8 mouse cellular contexts compared by ENCODE assay signal in genomic region chr1:90289732-90290215, GRCm38 (mm10).
A peak's percentile ranks its signal among the peaks of the same experiment; 100 is the strongest.
DNase-seq lines count a peak whose midpoint lies in the region; ATAC-seq and TF ChIP-seq lines count a peak whose summit lies in the region.

No protein-coding gene starts in this region.

- 0 out of 2 replicates have a peak, but pooled peaks have one; percentile 21 for ATAC-seq in intestine, embryonic 15.5 days
- ATAC-seq in intestine, postnatal 0 days, result no peak
- ATAC-seq in forebrain, embryonic 12.5 days (ENCODE audit: low FRiP score), result peak; percentile 39
- ATAC-seq in hindbrain, embryonic 15.5 days (ENCODE audit: low FRiP score, low read depth), result peak; percentile 15; the same call in 1 of the 2 replicates
- ATAC-seq in midbrain, embryonic 15.5 days (replicated peaks), result peak; percentile 38

- no peak for TF ChIP-seq CTCF in intestine, postnatal 0 days (IDR thresholded peaks at IDR 0.05; ENCODE audit: low read depth)

- no peaks in the 10 kb centered on the region for H3K9me3 ChIP-seq in intestine, embryonic 15.5 days
- H3K9me3 ChIP-seq in intestine, postnatal 0 days (ENCODE audit: control insufficient read depth), result no peaks in the 10 kb centered on the region
- H3K9me3 ChIP-seq in forebrain, embryonic 12.5 days, result no peaks in the 10 kb centered on the region
- no peaks in the 10 kb centered on the region for H3K9me3 ChIP-seq in hindbrain, embryonic 15.5 days
- H3K9me3 ChIP-seq in midbrain, embryonic 15.5 days, result no peaks in the 10 kb centered on the region

- 47% methylated on average over 6 of the region's 6 CpGs for WGBS in intestine, embryonic 15.5 days
- WGBS in intestine, postnatal 0 days, result 39% methylated on average over 6 of the region's 6 CpGs
- 33% methylated on average over 6 of the region's 6 CpGs for WGBS in forebrain, embryonic 12.5 days
- WGBS in hindbrain, embryonic 15.5 days, result 14% methylated on average over 6 of the region's 6 CpGs
- WGBS in midbrain, embryonic 15.5 days, result 14% methylated on average over 6 of the region's 6 CpGs

- DNase-seq in cerebellum, postnatal 4 days (ENCODE audit: low spot score in 2 of 2), result no peak
- DNase-seq in gastrocnemius, postnatal 25 days, result no peak
- no peak for DNase-seq in ovary, postnatal 10 days (ENCODE audit: low spot score)

- no peaks in the 10 kb centered on the region for H3K36me3 ChIP-seq in intestine, embryonic 15.5 days
- H3K36me3 ChIP-seq in intestine, postnatal 0 days (ENCODE audit: control insufficient read depth, insufficient read depth), result no peaks in the 10 kb centered on the region
- no peaks in the 10 kb centered on the region for H3K36me3 ChIP-seq in forebrain, embryonic 12.5 days (replicated peaks)
- H3K36me3 ChIP-seq in hindbrain, embryonic 15.5 days, result no peaks in the 10 kb centered on the region
- no peaks in the 10 kb centered on the region for H3K36me3 ChIP-seq in midbrain, embryonic 15.5 days (replicated peaks)

- no peak overlapping the region for H3K4me3 ChIP-seq in intestine, embryonic 15.5 days (replicated peaks)
- no peak overlapping the region for H3K4me3 ChIP-seq in intestine, postnatal 0 days (ENCODE audit: low read depth, low read length)
- H3K4me3 ChIP-seq in forebrain, embryonic 12.5 days (replicated peaks), result no peak overlapping the region
- no peak overlapping the region for H3K4me3 ChIP-seq in hindbrain, embryonic 15.5 days
- H3K4me3 ChIP-seq in midbrain, embryonic 15.5 days, result no peak overlapping the region

- no peak overlapping the region for H3K27ac ChIP-seq in intestine, embryonic 15.5 days
- no peak overlapping the region for H3K27ac ChIP-seq in intestine, postnatal 0 days (ENCODE audit: low read depth, low read length)
- H3K27ac ChIP-seq in forebrain, embryonic 12.5 days, result peak overlapping the region; percentile 27
- H3K27ac ChIP-seq in hindbrain, embryonic 15.5 days (replicated peaks), result peak overlapping the region; percentile 66
- peak overlapping the region; percentile 65 for H3K27ac ChIP-seq in midbrain, embryonic 15.5 days

- H3K27me3 ChIP-seq in intestine, embryonic 15.5 days (replicated peaks), result no peaks in the 10 kb centered on the region
- no peaks in the 10 kb centered on the region for H3K27me3 ChIP-seq in intestine, postnatal 0 days (replicated peaks; ENCODE audit: control insufficient read depth, insufficient read depth, low read length)
- no peaks in the 10 kb centered on the region for H3K27me3 ChIP-seq in forebrain, embryonic 12.5 days
- H3K27me3 ChIP-seq in hindbrain, embryonic 15.5 days, result no peaks in the 10 kb centered on the region
- no peaks in the 10 kb centered on the region for H3K27me3 ChIP-seq in midbrain, embryonic 15.5 days (replicated peaks)

- H3K4me2 ChIP-seq in intestine, embryonic 15.5 days (replicated peaks), result no peak overlapping the region
- H3K4me2 ChIP-seq in intestine, postnatal 0 days (replicated peaks; ENCODE audit: low read depth), result no peak overlapping the region
- no peak overlapping the region for H3K4me2 ChIP-seq in forebrain, embryonic 12.5 days
- no peak overlapping the region for H3K4me2 ChIP-seq in hindbrain, embryonic 15.5 days
- no peak overlapping the region for H3K4me2 ChIP-seq in midbrain, embryonic 15.5 days

- no peak overlapping the region for H3K9ac ChIP-seq in intestine, embryonic 15.5 days
- H3K9ac ChIP-seq in intestine, postnatal 0 days (ENCODE audit: low read depth, low read length), result no peak overlapping the region
- no peak overlapping the region for H3K9ac ChIP-seq in forebrain, embryonic 12.5 days
- no peak overlapping the region for H3K9ac ChIP-seq in hindbrain, embryonic 15.5 days
- H3K9ac ChIP-seq in midbrain, embryonic 15.5 days, result no peak overlapping the region

- peaks cover 15% of the 10 kb centered on the region; the same call in 1 of the 2 replicates for H3K4me1 ChIP-seq in intestine, embryonic 15.5 days (replicated peaks)
- H3K4me1 ChIP-seq in intestine, postnatal 0 days (replicated peaks; ENCODE audit: control insufficient read depth, insufficient read depth, low read length), result no peaks in the 10 kb centered on the region; the same call in 1 of the 2 replicates
- peaks cover 40% of the 10 kb centered on the region for H3K4me1 ChIP-seq in forebrain, embryonic 12.5 days
- peaks cover 34% of the 10 kb centered on the region for H3K4me1 ChIP-seq in hindbrain, embryonic 15.5 days (replicated peaks)
- peaks cover 26% of the 10 kb centered on the region for H3K4me1 ChIP-seq in midbrain, embryonic 15.5 days

Comparison
In these comparisons a context has a peak if more than half of its experiments do, and no peak if none do; other contexts are left out.
1. H3K27ac ChIP-seq: peak in forebrain, embryonic 12.5 days (single experiment), hindbrain, embryonic 15.5 days (single experiment) and midbrain, embryonic 15.5 days (single experiment); none in intestine, embryonic 15.5 days (single experiment) and intestine, postnatal 0 days (single experiment).